Mouse (Mus musculus): ENCODE data around the gene Gm7970. TPM values are rescaled to one million over a fixed set of nuclear protein-coding genes. Genes with fewer than 3 reads are reported as not detected.
"Not testable (repeated sequence)": the region's sequence is repeated elsewhere in the genome, so short reads cannot be mapped to it uniquely, and the experiment has no call there.

Gm7970 gene
- polyA plus RNA-seq (2012; rRNA removed) = not detected in 2 replicates

DNA sequence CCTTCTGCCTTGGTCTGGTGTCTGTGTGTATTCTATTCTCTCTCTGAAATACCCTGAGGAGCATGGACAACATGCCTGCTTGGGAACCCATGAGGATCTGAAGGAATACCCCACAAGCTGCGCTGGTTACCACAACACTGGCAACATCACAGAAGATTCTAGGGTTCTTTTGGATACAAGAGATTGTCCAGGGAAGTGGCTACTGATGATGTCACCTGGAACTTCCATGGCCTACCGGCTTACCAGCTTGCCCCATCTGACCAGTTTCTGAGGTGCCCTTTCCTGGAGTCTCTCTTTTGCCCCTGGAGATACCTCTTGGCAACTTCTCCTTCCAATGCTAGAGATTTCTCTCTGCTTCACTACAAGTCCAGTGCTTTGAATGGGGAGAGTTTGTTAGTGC, at the start of gene Gm7970:
Gene Gm7970 (minus strand): TSS at position 101 of the 400 bp plus-strand sequence.
- not testable (repeated sequence) for DNase-seq (ENCODE audit: low spot score)

- DNase-seq (ENCODE audit: low spot score) = not testable (repeated sequence)
Observed at GRCm38 (mm10) chr14:41600935-41601334, 45.6 kb upstream of the Gm7970 start.

- not testable (repeated sequence) for DNase-seq (ENCODE audit: low spot score)
Observed at GRCm38 (mm10) chr14:41586346-41586745, 31.0 kb upstream of the Gm7970 start.

GRCm38 (mm10) chr14:41572911-41573310, 17.5 kb upstream of the Gm7970 start, which contains the start of gene 1700049E17Rik2:
TSS of gene 1700049E17Rik2 (plus strand) at chr14:41573211.
- DNase-seq (ENCODE audit: low spot score) = not testable (repeated sequence)

GRCm38 (mm10) chr14:41524695-41525094, 30.7 kb downstream of the Gm7970 start:
- not testable (repeated sequence) for DNase-seq (ENCODE audit: low spot score)

DNA sequence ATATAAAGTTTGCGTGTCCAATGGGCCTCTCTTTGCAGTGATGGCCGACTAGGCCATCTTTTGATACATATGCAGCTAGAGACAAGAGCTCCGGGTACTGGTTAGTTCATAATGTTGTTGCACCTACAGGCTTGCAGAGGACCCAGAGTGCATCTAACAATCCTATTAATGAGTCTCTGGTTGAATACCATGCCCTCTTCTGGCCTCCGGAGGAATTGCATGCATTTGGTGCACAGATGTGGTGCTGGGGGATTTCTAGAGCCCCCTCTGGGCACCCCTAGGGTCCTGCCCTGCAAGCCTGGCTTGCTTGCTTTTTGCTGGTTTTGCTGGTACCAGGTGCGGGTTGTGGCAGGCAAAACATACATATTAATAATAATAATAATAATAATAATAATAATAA, 34.7 kb downstream of the Gm7970 start:
- not testable (repeated sequence) for DNase-seq (ENCODE audit: low spot score)

Other genes with a start within 250 kb of the Gm7970 start
- gene Gm5798, start 207.0 kb downstream of the Gm7970 start, polyA plus RNA-seq (2012; rRNA removed) = not detected in 2 replicates
- not detected in 2 replicates for gene Gm7945, start 169.2 kb downstream of the Gm7970 start, polyA plus RNA-seq (2012; rRNA removed)
- gene Gm6482, start 147.3 kb downstream of the Gm7970 start, polyA plus RNA-seq (2012; rRNA removed) = not detected in 2 replicates
- not detected in 2 replicates for gene Gm7954, start 102.1 kb downstream of the Gm7970 start, polyA plus RNA-seq (2012; rRNA removed)
- gene Gm3486, start 66.1 kb downstream of the Gm7970 start, polyA plus RNA-seq (2012; rRNA removed) = not detected in 2 replicates
- not detected in 2 replicates for gene 1700049E17Rik2, start 17.6 kb upstream of the Gm7970 start, polyA plus RNA-seq (2012; rRNA removed)
- gene Gm3072, start 69.0 kb upstream of the Gm7970 start, polyA plus RNA-seq (2012; rRNA removed) = not detected in 2 replicates
- not detected in 2 replicates for gene Gm3676, start 90.9 kb upstream of the Gm7970 start, polyA plus RNA-seq (2012; rRNA removed)
- gene Gm8068, start 146.3 kb upstream of the Gm7970 start, polyA plus RNA-seq (2012; rRNA removed) = not detected in 2 replicates
- not detected in 2 replicates for gene Gm7929, start 195.0 kb upstream of the Gm7970 start, polyA plus RNA-seq (2012; rRNA removed)
- gene Gm47189, start 216.9 kb upstream of the Gm7970 start, polyA plus RNA-seq (2012; rRNA removed) = not detected in 2 replicates

All from urinary bladder, adult 2 months (tissue).